Mouse (Mus musculus) forebrain, embryonic 12.5 days (tissue): ENCODE measurements around the gene Triobp. TPM values are rescaled to one million over a fixed set of nuclear protein-coding genes. Genes with fewer than 3 reads are reported as not detected.

Experiments
- ATAC-seq: fragments of 200-750 bp; cut with Nextera tagmentation; 2 replicates; pipeline ENCODE4 v1.8.0; 2017; ENCODE audit warnings: moderate TSS enrichment; ENCODE audit not compliant: low FRiP score
- H3K27ac ChIP-seq: fragments of 300-500 bp; sonication (generic); 2 replicates; pipeline ENCODE4 v1.5.1; 2016; ENCODE audit warnings: mild to moderate bottlenecking
- H3K27me3 ChIP-seq: fragments of 300-500 bp; sonication (generic); 2 replicates; pipeline ENCODE4 v1.6.1; 2016; ENCODE audit warnings: mild to moderate bottlenecking
- H3K36me3 ChIP-seq: fragments of 300-500 bp; sonication (generic); replicated peaks from 2 replicates; pipeline ENCODE4 v1.6.1; 2016; ENCODE audit warnings: mild to moderate bottlenecking
- H3K4me1 ChIP-seq: fragments of 300-500 bp; sonication (generic); 2 replicates; pipeline ENCODE4 v1.6.1; 2016
- H3K4me2 ChIP-seq: fragments of 300-500 bp; sonication (generic); 2 replicates; pipeline ENCODE4 v1.6.1; 2016; ENCODE audit warnings: mild to moderate bottlenecking, moderate library complexity
- H3K4me3 ChIP-seq: fragments of 300-500 bp; sonication (generic); replicated peaks from 2 replicates; pipeline ENCODE4 v1.5.1; 2016; ENCODE audit warnings: mild to moderate bottlenecking
- H3K9ac ChIP-seq: fragments of 300-500 bp; sonication (generic); 2 replicates; pipeline ENCODE4 v1.6.1; 2016; ENCODE audit warnings: mild to moderate bottlenecking
- H3K9me3 ChIP-seq: fragments of 300-500 bp; sonication (generic); 2 replicates; pipeline ENCODE4 v1.6.1; 2016
- WGBS: fragments of 180-500 bp; shearing (Covaris S2); methylation state at CpG from one replicate; pipeline ENCODE4 v1.1.7; 2016; 5-methylcytosine and 5-hydroxymethylcytosine counted together
- polyA plus RNA-seq: library from polyadenylated mRNA; unstranded; fragments of >200 nt; fragmentation: Nextera tagmentation; extraction: Ambion mirVana; gene quantifications from 2 replicates; pipeline ENCODE4 v1.2.1, GENCODE M21; 2016

The Triobp gene
- polyA plus RNA-seq, 1 experiment from 2014 or later, result 40.4 TPM

DNA sequence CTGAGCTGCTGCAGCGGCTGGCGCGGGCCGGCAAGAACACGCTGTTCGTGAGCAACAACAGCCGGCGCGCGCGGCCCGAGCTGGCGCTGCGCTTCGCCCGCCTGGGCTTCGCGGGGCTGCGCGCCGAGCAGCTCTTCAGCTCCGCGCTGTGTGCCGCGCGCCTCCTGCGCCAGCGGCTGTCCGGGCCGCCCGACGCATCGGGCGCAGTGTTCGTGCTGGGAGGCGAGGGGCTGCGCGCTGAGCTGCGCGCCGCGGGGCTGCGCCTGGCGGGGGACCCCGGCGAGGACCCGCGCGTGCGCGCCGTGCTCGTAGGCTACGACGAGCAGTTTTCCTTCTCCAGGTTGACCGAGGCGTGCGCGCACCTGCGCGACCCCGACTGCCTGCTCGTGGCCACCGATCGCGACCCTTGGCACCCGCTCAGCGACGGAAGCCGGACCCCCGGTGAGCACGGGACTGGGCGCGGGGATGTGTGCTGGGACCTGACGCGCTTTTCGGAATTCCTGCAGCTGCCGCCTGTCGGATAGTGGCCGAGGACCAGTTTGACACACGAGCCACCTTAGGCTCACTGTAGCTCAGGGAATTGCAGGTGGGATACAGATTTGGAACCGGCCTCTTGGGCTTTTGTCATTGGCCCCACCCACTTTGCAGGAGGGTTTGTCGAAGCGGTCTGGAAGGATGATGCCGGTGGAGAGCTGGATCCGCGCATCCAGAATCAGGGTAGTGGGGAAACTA lies 33.3 kb upstream of the Triobp start:
- H3K4me1 ChIP-seq, result peaks cover 33% of the 10 kb centered on the region
- peak overlapping the region; percentile 76 for H3K4me3 ChIP-seq
- H3K9me3 ChIP-seq, result no peaks in the 10 kb centered on the region
- H3K27ac ChIP-seq, result peak overlapping the region; percentile 95
- peak; percentile 71 for ATAC-seq
- peak overlapping the region; percentile 95 for H3K4me2 ChIP-seq
- peaks cover 17% of the 10 kb centered on the region for H3K36me3 ChIP-seq
- H3K9ac ChIP-seq, result peak overlapping the region; percentile 83
- H3K27me3 ChIP-seq, result no peaks in the 10 kb centered on the region
- under 1% methylated on average over 71 of the region's 87 CpGs for WGBS

DNA sequence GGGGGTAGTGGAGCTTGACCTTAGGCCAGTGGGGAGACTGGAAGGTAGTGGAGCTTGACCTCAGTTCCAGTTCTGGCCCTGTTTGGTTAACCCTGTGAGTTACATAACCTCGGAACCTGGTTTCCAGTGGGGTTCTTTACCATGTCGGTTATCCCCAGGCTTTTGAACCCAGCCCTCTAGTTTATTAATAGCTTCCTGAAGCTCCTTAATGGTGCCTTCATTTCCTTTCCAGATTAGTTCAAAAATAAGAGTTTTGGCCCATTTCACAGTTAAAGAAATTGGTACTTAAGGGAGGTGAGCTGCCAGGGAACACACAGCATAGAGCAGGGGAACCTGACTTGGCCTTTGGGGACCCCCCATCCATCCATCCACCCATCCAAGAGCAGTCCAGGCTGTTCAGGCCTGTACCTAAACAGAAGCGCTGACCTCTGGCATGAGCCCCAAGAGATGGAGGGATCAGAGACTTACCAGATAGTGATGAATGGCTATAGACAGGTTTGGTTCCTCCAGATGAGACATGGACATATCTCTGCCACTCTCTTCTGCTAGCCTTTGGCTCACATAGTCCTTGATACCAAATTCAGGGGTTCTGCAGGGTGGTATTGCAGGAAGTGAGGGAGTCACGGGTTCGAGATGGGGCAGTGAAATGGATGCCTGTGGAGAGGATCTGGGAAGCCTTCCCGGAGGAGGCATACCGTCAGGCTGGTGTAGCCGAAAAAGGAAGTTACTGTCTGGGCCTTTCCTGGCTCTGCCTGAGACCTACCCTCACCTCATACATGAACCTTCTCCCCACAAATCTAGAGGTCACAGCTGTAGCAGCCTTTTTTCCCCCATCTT lies 32.5 kb upstream of the Triobp start:
- Histone ChIP-seq H3K36me3 (peaks cover 23% of the 10 kb centered on the region), H3K4me2 (peak overlapping the region; percentile 95), H3K27me3 (no peaks in the 10 kb centered on the region), H3K4me1 (peaks cover 33% of the 10 kb centered on the region), H3K27ac (0 out of 2 replicates have a peak overlapping the region, but pooled peaks have one; percentile 95), H3K4me3 (peak overlapping the region; percentile 76), H3K9ac (peak overlapping the region; percentile 83), H3K9me3 (no peaks in the 10 kb centered on the region)
- ATAC-seq, result no peak
- WGBS, result 52% methylated on average over 8 of the region's 8 CpGs

DNA sequence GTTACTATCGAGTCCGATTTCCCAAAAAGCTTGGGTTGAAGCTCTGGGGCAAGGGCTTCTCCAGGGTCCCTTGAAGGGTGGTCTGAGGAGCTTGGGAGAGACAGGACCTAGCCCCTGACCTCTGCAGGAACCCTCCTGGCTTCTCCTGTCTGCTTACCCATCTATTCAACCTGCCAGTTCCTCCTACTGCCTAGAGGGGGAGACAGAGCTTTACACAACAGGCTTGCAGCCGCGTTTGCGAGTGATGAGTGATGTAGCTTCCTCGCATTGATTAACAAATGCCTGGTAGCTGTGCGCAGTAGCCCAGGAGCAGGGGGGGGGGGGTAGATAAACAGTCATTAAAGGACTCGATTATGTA lies 31.9 kb upstream of the Triobp start:
- peak overlapping the region; percentile 69 for H3K27ac ChIP-seq
- ATAC-seq, result peak; percentile 20; the same call in 1 of the 2 replicates
- H3K4me2 ChIP-seq, result peak overlapping the region; percentile 95
- H3K4me1 ChIP-seq, result peaks cover 33% of the 10 kb centered on the region
- 8% methylated on average over 8 of the region's 8 CpGs for WGBS
- no peaks in the 10 kb centered on the region for H3K27me3 ChIP-seq
- H3K9ac ChIP-seq, result peak overlapping the region; percentile 83
- no peaks in the 10 kb centered on the region for H3K9me3 ChIP-seq
- H3K36me3 ChIP-seq, result peaks cover 23% of the 10 kb centered on the region
- H3K4me3 ChIP-seq, result peak overlapping the region; percentile 76

DNA sequence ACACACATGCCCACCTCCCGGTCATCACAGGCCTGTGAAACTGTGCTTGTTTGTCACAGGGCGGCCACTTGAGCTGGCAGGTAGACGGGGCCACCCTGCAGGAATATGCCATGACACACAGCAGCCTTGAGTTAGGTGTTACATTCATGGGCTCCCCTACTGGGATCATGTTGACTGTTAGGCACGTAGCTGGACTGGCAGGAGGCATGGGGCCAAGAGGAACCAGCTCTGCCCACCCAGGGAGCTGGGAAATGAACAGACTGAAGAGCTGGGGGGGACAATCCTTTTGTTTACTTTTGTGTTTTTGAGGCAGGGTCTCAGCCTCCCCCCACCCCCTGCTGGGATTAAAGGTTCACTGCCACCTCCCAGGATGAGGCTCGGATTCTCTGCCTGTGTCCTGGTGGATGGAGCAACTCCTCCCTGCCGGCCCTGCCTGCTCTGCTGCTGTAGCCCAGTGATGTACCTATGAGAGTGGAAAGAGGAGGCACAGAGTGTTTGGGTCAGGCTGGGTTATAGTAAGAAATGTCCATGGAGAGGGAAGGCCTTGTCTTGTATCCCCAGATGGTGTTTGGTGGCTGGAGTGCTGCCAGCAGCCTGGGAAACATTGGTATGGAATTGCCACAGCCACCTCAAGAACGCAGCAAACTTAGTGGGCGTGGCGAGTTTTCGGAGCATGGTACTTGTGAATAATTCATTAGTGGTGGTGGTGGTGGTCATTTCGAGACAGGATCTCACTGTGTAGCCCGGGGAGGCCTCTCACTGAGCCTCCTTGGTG lies 31.3 kb upstream of the Triobp start:
- ATAC-seq, result no peak
- H3K36me3 ChIP-seq, result peaks cover 23% of the 10 kb centered on the region
- H3K27me3 ChIP-seq, result no peaks in the 10 kb centered on the region
- peak overlapping the region; percentile 69 for H3K27ac ChIP-seq
- H3K4me2 ChIP-seq, result peak overlapping the region; percentile 95
- H3K9ac ChIP-seq, result peak overlapping the region; percentile 83
- peak overlapping the region; percentile 76 for H3K4me3 ChIP-seq
- H3K4me1 ChIP-seq, result peaks cover 33% of the 10 kb centered on the region
- H3K9me3 ChIP-seq, result no peaks in the 10 kb centered on the region
- WGBS, result 50% methylated on average over 12 of the region's 12 CpGs

DNA sequence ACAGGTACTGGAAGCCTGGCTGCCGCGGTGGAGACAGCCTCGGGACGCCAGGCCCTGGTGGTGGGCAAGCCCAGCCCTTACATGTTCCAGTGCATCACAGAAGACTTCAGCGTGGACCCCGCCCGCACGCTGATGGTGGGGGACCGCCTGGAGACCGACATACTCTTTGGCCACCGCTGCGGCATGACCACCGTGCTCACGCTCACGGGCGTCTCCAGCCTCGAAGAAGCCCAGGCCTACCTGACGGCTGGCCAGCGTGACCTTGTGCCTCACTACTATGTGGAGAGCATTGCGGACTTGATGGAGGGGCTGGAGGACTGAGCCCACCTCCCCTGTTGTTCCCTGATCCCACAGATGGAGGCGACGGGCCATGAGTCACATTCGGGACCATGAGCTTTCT lies 29.4 kb upstream of the Triobp start:
- Histone ChIP-seq H3K4me3 (no peak overlapping the region), H3K36me3 (peaks cover 23% of the 10 kb centered on the region), H3K27me3 (no peaks in the 10 kb centered on the region), H3K9ac (no peak overlapping the region), H3K27ac (no peak overlapping the region), H3K4me2 (no peak overlapping the region), H3K4me1 (peaks cover 32% of the 10 kb centered on the region), H3K9me3 (no peaks in the 10 kb centered on the region)
- no peak for ATAC-seq
- 96% methylated on average over 23 of the region's 23 CpGs for WGBS

DNA sequence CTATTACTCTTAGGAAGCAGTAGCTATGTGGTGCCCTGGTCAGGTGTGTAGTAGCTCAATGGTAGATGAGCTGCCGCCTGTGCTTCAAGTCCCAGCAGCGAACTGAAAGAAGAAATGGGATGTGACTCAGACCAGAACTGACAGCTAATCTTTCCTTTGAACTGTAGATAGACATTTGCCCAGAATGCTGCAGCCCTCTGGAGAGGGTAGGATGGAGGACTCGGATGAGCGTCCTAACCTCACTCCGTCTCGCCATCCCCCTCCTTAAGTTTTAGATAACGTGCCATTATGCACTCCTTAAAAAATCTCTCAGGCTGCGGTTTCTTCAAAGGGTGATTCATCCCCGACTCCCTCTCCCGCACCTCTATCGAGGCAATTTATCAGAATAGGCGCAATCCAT lies 27.6 kb upstream of the Triobp start:
- no peak for ATAC-seq
- H3K4me3 ChIP-seq, result no peak overlapping the region
- WGBS, result 84% methylated on average over 12 of the region's 12 CpGs
- no peak overlapping the region for H3K4me2 ChIP-seq
- H3K36me3 ChIP-seq, result peaks cover 23% of the 10 kb centered on the region
- peaks cover 24% of the 10 kb centered on the region for H3K4me1 ChIP-seq
- H3K27ac ChIP-seq, result no peak overlapping the region
- H3K9me3 ChIP-seq, result no peaks in the 10 kb centered on the region
- no peak overlapping the region for H3K9ac ChIP-seq
- H3K27me3 ChIP-seq, result no peaks in the 10 kb centered on the region

DNA sequence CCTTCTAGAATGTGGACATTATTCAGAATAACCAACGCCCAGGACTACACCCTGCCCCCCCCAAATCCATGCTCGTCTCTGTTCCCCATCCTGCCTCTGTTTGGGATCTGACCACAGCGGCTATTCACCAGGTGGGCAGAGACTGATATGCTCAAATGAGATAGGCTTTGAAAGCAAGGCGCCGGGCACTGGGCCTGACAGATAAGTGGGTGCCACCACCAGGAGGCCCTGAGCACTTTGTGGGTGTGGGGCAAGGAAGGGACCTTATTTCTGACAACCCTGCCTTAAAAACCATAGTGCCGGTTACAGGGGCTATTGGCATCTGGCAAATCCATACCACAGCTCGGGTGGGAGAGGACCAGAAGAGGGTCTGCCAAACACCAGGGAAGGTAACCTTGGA lies 24.8 kb upstream of the Triobp start:
- Histone ChIP-seq H3K36me3 (peaks cover 18% of the 10 kb centered on the region), H3K9me3 (no peaks in the 10 kb centered on the region), H3K27ac (no peak overlapping the region), H3K27me3 (peaks cover 17% of the 10 kb centered on the region), H3K9ac (no peak overlapping the region), H3K4me1 (peaks cover 23% of the 10 kb centered on the region), H3K4me2 (no peak overlapping the region), H3K4me3 (no peak overlapping the region)
- 92% methylated on average over 7 of the region's 7 CpGs for WGBS
- no peak for ATAC-seq

DNA sequence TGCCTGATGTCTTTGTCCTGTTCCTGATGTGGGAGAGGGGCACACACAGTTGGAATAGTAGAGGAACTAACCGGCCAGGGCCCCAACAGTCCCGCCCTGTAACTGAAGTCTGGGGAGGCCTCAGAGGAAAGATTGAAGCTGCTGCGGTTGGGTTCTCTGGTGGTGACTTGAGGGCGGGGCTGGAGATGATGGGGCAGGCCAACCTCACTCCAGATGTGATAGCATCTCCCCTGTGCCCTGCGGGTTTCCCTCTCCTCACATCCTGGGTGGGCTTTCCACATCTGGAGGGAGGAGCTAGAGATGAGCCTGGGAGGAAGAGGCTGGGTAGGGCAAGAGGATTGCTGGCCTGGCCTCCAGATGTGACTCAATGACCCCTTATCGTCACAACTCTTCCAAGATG lies 23.9 kb upstream of the Triobp start:
- Histone ChIP-seq H3K4me3 (no peak overlapping the region), H3K36me3 (peaks cover 12% of the 10 kb centered on the region), H3K9ac (no peak overlapping the region), H3K27me3 (peaks cover 17% of the 10 kb centered on the region), H3K27ac (no peak overlapping the region), H3K4me2 (no peak overlapping the region), H3K4me1 (peaks cover 31% of the 10 kb centered on the region), H3K9me3 (no peaks in the 10 kb centered on the region)
- WGBS, result 72% methylated on average over 6 of the region's 6 CpGs
- ATAC-seq, result no peak

DNA sequence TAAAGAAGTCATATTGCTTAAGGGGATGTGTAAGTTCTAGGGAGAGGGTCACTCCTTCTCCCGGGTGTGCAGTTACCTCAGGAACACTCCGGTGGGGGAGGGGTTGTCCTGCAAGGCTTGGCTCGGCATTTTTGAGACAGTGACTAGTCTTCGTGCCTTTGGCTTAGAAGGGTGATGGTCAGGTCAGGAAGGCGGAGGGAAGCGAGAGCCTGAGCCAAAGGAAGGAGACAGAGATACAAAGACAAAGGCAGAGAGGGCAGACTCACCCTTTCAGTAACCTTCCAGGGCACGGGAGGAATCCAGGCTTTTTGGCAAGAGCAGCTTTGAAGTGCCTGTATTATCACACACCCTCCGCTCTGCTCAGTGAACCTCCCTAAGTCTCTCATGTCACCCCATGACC lies 22.4 kb upstream of the Triobp start:
- no peak overlapping the region for H3K4me3 ChIP-seq
- H3K27me3 ChIP-seq, result peaks cover 26% of the 10 kb centered on the region
- no peaks in the 10 kb centered on the region for H3K9me3 ChIP-seq
- no peak overlapping the region for H3K4me2 ChIP-seq
- no peak overlapping the region for H3K9ac ChIP-seq
- no peaks in the 10 kb centered on the region for H3K36me3 ChIP-seq
- H3K4me1 ChIP-seq, result peaks cover 32% of the 10 kb centered on the region
- no peak for ATAC-seq
- 37% methylated on average over 8 of the region's 8 CpGs for WGBS
- no peak overlapping the region for H3K27ac ChIP-seq

DNA sequence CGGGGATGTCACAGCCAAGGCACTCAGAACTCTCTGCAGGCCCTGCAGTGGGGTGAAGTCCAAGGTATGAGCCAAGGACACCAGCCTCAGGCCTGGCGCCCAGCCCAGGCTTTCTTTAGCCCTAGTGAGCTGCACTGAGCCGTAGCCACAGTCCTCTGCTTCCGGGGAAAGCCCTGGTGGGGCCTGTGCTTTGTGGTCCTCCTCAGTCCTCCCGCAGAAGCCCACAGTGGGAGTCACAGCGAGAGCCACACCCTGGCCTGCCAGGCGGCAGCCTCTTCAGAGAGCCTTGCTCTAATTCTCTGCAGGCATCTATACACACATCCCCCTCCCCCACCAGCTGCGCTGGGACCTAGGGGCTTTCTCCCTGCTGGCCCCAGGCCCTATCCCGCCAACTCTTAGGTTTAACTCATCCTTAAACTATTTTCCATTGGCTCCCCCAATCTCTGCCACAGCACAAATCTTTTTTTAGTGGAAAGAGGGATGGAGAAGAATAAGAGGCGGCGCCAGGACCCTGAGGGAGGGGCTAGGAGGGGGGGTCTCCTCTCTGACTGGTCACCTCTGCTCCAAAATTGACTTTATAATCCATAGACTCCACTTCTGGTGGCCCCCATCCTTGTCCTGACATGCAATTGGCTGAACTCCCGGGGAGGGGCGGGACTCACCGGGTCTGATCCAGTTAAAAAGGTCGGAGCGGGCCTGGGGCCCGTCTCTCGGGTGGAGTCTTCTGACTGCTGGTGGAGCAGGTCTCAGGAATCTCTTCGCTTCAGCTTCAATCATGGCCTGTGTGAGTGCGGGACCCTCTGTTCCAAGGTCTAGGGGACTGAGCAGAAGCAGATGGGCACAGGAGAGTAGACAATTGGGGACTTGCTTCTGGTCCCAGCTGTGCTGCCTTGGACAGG lies 21.3 kb upstream of the Triobp start, which contains the start of gene Lgals1:
Lgals1 (plus strand) TSS at position 705 of the 899 bp plus-strand sequence.
- ATAC-seq, result peak; percentile 52
- H3K9me3 ChIP-seq, result no peaks in the 10 kb centered on the region
- 8% methylated on average over 20 of the region's 20 CpGs for WGBS
- peaks cover 32% of the 10 kb centered on the region for H3K4me1 ChIP-seq
- H3K27ac ChIP-seq, result peak within 1 kb of the TSS; percentile 68
- no peaks in the 10 kb centered on the region for H3K36me3 ChIP-seq
- H3K4me3 ChIP-seq, result peak within 1 kb of the TSS; percentile 28
- H3K4me2 ChIP-seq, result peak within 1 kb of the TSS; percentile 63
- H3K9ac ChIP-seq, result peak within 1 kb of the TSS; percentile 40
- H3K27me3 ChIP-seq, result peaks cover 27% of the 10 kb centered on the region

DNA sequence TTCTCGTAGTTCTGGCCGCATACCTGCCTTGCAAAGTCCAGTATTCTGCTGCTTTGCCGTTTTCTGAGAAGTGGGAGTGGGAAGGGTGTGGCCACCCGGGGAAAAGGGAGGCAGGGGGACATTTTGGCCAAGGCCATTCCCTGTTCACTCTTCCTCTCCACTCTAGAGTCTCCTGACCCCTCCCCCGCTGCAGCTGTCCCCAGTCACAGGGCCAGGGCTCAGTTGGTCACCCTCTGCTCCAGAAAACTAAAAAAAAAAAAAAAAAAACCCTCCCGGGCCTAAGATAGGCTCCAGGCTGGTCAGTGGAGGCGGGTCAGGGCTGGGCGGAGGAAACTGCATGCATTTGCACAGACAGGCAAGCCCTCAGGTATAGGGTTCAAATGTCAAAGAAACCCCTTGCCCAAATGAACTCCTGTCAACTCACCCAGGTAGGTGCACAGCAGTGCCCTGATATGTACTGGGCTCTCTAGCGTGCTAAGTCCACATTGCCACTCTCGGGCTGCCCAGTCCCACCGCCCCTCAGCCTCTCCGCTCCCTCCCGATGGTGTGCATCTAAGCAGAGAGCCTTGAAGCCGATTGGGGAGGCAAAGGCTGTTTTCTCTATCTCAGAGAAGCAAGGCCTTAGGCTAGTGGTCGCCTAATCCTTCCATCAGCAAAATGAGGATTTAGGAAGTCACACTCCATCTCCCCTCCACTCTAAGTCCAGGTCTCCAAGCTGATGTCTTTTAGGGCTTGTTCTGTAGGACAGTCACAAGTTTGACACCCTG lies 20.3 kb upstream of the Triobp start:
- Histone ChIP-seq H3K36me3 (no peaks in the 10 kb centered on the region), H3K4me3 (peak overlapping the region; percentile 28), H3K27me3 (peaks cover 27% of the 10 kb centered on the region), H3K9ac (peak overlapping the region; percentile 30), H3K9me3 (no peaks in the 10 kb centered on the region), H3K27ac (peak overlapping the region; percentile 68; the same call in 1 of the 2 replicates), H3K4me2 (peak overlapping the region; percentile 63), H3K4me1 (peaks cover 32% of the 10 kb centered on the region)
- no peak for ATAC-seq
- WGBS, result 21% methylated on average over 15 of the region's 15 CpGs
